Mouse (Mus musculus): ENCODE results near the gene Sec24a.

DNA sequence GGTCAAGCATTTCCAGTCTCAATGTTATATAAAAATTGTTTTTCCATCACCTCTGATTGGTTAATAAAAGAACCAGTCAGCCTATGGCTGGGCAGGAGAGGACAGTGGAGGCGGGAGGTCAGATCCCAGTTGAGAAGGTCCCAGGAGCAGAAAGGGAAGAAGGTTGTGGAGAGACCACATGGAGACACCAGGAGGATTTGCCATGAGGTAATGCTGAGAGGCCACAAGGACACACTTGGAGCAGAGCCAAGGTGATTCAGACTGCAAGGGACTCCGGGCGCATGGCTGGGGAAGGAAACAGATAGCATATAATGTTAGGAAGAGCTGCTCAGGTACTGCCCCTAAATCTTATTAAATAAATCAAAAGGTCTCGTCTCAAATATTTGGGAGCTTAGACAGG lies 32.8 kb upstream of the Sec24a start:
- TF ChIP-seq POLR2A (IDR thresholded peaks at IDR 0.05; ENCODE audit: insufficient read length, low read depth) (no peak), MAX (IDR thresholded peaks at IDR 0.05; ENCODE audit: low read depth) (no peak), MYOD1 (IDR thresholded peaks at IDR 0.05; ENCODE audit: control insufficient read depth in 1 of 3, insufficient read length in 2 of 3, low read depth in 2 of 3) (no peak), USF1 (IDR thresholded peaks at IDR 0.05; ENCODE audit: low read depth) (no peak), MYOG (IDR thresholded peaks at IDR 0.05; ENCODE audit: control insufficient read depth in 1 of 3, insufficient read depth in 1 of 3, insufficient read length in 2 of 3, low read depth in 2 of 3) (no peak), CEBPB (IDR thresholded peaks at IDR 0.05; ENCODE audit: insufficient read depth, poor library complexity, severe bottlenecking) (no peak), REST (IDR thresholded peaks at IDR 0.05; ENCODE audit: insufficient read depth, insufficient read length) (no peak)
